Mouse (Mus musculus): ENCODE data around the gene Fut1.
A peak's percentile ranks its signal among the peaks of the same experiment; 100 is the strongest.

Fut1 gene

DNA sequence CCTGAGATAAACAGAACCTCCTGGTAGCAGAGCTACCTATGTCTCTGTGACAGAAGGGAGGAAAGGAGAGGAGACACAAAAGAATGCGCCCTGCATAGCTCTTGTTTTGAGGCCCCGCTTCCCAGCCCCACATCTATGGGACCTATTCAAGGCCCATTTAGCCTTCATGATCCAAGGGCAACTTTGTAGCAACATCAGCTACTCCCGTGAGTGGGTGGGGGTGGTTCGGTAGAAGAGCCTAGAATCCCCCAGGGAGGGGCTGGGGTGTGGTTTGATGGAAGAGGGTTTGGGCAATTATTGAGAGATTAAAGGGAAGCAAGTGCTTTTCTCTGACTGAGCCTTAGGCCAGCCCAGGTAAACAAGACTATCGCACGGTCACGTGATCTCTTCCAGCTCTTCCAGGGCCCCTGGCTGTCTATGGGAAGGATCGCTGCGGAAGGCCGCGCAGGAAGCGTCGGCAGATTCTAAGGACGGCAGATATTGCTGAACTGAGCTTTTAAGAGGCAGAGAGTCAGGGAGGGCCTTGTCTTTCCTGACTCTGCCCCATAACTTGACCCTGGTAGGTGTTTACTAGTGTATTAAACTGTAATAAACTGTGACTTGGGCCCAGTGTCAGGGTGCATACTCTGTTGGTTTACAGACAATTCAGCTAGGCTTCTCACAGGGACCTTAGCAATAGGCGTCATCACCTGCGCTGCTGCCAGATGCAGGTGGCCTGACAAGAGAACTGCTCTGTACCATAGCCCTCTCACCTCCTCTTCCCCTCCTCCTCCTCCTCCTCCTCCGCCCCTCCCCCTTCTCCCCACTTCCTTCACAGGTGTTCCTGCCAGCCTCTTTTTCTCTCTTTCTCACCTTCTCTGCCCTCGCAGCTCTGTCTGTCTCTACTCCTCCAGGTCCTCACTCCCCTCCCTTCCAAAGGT, 17.9 kb upstream of the Fut1 start:
- ATAC-seq (ENCODE audit: low TSS enrichment), result no peak

DNA sequence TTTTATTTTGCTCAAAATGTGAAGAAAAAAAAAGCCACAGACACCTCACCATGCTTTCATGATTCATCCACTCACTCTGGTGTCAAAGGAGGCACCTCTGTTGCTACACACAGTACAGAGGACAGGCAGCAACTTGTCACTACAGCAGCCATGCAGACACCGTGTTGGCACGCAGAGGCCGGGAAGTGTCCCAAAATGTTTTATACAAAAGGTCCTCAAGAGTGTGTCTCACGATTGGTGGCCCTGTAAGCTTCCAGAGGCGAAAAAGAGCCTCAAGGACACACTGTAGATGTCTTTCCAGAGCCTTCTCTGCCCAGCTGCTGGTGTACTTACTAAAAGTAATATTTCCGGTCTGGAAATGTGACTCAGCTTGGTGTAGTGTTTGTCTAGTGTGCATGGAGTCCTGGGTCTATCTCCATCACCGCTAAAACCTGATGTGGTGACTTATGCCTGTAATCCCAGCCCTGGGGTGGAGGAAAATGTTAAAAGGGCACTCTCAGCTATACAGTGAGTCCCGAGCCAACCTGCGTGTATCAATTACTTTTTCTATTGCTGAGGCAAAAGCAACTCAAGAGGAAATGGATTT, 11.3 kb upstream of the Fut1 start:
- ATAC-seq (ENCODE audit: low TSS enrichment), result no peak

DNA sequence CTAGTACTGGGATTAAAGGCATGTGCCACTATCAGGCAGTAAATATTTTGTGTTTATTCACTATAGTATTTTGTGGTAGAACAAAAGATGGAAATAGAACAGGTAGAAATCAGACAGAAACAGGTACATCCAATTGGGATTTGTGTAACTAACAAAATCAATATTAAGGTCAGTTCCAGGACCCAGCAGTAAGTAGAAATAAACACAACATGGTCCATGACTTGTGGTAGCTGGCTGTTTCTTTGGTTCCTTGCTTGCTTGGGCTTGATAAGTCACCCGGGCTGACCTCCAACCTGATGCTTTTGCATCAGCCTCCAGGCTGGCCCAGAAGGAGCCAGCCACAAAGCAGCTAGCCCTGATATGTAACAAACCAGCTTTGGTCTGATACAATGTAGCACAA, 7.6 kb upstream of the Fut1 start:
- no peak for ATAC-seq (ENCODE audit: low TSS enrichment)

DNA sequence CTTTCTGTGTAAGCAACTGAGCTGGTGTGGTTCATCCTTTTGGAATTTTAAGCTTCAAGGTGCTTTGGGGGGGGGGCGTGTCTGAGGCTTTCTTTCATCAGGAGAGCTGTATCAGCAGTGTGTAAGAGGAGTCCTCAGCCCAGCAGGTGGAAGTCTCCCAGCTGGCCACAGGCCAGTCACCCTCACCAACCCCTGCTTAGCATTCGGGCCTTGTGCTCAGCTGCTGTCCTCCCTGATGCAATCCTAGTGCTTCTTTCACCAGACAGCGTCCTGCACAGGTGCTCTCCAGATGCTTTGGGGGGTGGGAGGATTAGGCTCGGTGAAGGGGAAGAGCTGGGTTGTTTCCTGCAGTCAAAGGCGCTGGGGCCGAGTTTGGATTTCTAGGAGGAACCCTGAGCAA, 812 bp upstream of the Fut1 start:
- no peak for ATAC-seq (ENCODE audit: low TSS enrichment)

DNA sequence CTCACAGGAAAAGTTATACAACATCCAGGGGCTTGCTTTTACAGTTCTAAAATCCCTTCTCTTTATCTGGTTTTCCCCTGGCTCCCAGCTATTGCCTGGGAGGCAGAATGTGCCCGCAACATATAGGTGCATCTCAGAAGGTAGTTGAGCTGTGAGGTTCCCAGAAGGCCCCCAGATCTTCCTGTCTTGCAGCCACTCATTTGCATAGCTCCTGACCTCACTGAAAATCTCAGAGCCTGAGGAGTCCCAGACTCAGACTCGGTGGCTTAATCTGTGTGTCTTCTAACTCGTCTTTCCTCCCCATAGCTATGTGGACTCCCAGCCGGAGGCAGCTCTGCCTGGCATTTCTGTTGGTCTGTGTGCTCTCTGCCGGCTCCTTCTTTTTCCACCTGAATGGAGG, 1.2 kb downstream of the Fut1 start:
- no peak for ATAC-seq (ENCODE audit: low TSS enrichment)

DNA sequence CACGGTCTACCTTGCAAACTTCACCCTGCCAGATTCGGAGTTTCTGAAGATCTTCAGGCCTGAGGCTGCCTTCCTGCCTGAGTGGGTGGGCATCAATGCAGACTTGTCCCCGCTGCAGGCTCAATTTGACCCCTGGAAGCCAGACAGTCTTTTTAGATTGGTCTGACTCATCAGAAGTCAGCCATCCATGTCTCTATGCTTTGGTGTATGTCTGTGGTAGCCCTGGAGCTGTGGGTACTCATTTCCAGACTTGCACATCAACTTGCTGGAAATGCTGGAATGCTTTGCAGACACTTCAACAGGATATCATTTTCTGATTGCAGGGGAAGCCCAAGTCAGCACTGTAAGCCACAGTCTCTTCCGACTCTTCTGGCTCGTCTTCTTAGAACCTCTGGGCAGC, 2.5 kb downstream of the Fut1 start:
- ATAC-seq (ENCODE audit: low TSS enrichment), result no peak

DNA sequence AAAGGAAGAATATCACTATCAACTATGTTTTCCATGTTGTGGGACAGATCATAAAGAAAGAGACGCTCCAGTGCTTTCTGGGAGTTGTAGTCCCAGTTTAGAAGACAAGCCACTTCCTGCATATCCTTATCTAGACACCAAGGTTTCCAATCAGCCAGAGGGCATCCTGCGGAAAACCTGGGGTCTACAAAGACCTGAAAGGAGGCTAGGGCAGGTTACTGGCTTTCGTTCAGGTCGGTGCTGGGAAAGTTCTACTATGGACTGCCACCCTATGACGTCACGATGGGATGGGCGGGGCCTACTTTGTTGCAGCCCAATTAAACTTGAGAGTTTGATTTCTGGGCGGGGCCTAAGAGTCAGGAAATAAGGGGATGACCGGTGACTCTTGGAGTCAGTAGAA, 4.4 kb downstream of the Fut1 start, which contains the start of gene Izumo1:
TSS of gene Izumo1 (plus strand) at position 369 of the 400 bp plus-strand sequence.
- ATAC-seq (ENCODE audit: low TSS enrichment), result no peak

DNA sequence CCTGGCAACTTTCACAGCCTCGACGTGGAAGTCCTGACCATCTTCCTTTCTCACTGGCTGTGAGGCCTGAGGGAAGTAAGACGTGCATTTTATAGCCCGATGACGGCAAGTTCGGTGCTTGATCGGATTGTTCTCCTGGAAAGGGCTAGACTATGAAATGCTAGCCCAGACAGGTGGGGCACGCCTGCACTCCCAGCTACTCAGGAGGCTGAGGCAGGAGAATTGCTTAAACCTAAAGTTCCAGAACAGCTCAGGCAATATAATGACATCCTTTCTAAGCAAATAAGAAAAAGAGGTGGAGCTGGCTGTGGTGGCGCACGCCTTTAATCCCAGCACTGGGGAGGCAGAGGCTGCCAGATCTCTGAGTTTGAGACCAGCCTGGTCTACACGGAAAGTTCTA, 6.4 kb downstream of the Fut1 start:
- no peak for ATAC-seq (ENCODE audit: low TSS enrichment)

DNA sequence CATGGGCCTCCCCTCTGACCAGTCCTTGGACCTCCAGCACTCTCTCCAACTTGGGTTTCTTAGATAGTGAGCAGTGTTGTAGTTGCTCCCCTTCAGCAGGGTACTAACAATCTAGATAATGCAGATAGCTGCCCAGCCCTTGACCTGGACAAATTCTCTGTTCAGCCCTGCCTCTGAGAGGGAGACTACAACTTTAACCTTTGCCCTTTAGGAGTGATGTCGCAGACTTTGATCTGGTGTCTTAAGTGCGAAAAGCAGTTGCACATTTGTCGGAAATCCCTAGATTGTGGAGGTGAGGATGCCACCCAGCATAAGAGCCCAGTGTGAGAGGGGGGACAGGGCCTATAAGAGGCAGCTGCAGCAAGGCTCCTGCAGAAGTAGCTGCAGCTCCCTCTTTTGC, 7.6 kb downstream of the Fut1 start:
- no peak for ATAC-seq (ENCODE audit: low TSS enrichment)

DNA sequence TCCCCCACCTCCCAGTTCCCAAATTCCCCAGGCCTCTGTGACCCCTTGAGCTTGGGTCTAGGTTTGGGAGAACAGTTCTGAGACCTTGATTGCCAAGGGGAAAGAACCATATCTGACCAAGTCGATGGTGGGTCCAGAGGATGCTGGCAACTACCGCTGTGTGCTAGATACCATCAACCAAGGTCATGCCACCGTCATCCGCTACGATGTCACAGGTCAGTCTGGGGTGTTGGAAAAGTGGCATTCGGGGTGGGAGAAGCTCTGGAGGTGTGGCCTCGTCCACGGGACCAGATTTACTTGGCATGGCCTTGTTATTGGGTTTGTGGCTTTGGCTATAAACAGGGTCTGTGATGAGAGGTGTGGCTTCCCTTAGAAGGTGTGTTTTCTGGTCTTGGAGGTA, 8.4 kb downstream of the Fut1 start:
- ATAC-seq (ENCODE audit: low TSS enrichment), result no peak

DNA sequence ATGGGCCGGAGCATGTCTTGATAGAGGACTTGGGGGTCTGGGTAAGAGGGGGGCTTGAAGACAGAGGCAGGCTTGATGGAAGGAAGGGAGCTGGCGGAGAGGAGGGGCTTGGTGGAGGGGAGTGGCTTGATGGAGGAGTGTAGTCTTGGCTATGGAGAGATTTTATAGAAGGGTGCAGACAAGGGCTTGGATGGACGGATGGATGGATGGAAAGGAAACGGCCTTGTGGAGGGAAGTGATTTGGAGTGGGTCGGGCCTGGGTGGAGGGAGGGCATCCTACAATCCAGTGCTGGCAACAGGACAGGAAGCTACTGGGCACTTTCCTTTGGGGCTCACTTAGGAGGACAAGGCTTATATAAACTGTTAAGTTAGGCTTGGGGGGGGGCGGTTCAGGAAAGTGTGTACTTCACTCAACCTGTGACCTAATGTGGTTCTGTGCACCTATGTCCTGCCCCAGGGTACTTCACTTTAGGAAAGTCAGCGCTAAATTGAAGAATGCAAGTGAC, 9.5 kb downstream of the Fut1 start:
- ATAC-seq (ENCODE audit: low TSS enrichment), result no peak

DNA sequence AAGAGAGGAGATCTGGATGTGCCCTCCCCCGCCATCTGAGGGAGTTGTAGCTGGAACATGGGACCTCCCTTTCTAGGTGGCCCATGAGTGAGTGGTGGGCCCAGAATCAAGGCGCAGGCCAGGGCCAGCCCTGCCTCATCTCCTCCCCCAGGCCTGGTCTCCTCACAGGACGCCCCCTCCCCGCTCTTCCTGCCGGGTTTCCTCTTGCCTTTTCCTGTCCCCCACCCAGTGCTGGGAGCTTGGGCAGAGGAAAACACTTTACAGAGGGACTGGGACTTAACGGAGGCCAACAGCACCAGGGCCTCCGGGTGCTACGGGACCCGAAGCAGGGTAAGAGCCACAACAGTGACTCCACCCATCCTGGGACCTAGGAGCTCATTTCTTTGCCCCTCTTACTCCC, 10.2 kb downstream of the Fut1 start, which contains the start of gene Rasip1:
TSS of gene Rasip1 (plus strand) at position 228 of the 400 bp plus-strand sequence.
- no peak for ATAC-seq (ENCODE audit: low TSS enrichment)

DNA sequence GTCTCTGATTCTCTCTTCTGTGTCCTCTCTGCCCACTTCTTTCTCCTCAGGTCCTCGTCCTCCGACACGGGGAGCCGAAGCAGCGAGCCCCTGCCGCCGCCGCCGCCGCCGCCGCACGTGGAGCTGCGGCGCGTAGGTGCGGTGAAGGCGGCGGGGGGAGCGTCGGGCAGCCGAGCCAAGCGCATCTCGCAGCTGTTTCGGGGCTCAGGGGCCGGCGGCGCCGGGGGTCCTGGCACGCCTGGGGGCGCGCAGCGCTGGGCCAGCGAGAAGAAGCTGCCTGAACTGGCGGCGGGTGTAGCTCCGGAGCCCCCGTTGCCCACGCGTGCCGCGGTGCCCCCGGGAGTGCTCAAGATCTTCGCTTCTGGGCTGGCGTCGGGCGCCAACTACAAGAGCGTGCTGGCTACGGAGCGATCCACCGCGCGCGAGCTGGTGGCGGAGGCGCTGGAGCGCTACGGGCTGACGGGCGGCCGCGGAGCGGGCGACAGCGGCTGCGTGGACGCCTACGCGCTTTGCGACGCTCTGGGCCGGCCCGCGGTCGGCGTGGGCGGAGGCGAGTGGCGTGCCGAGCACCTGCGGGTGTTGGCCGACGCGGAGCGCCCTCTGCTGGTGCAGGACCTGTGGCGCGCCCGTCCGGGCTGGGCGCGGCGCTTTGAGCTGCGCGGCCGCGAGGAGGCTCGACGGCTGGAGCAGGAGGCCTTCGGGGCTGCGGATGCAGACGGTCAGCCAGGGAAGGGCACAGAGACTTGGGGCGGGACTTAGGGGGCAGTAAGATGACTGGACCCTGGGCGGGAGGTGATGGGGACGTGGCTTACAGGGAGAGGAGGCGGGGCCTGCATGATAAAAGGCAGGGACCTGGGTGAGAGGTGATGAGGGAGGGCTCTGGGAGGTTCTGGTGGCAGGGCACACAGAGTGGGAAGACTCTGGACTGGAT, 11.5 kb downstream of the Fut1 start:
- peak; percentile 68; the same call in 1 of the 2 replicates for ATAC-seq (ENCODE audit: low TSS enrichment)

DNA sequence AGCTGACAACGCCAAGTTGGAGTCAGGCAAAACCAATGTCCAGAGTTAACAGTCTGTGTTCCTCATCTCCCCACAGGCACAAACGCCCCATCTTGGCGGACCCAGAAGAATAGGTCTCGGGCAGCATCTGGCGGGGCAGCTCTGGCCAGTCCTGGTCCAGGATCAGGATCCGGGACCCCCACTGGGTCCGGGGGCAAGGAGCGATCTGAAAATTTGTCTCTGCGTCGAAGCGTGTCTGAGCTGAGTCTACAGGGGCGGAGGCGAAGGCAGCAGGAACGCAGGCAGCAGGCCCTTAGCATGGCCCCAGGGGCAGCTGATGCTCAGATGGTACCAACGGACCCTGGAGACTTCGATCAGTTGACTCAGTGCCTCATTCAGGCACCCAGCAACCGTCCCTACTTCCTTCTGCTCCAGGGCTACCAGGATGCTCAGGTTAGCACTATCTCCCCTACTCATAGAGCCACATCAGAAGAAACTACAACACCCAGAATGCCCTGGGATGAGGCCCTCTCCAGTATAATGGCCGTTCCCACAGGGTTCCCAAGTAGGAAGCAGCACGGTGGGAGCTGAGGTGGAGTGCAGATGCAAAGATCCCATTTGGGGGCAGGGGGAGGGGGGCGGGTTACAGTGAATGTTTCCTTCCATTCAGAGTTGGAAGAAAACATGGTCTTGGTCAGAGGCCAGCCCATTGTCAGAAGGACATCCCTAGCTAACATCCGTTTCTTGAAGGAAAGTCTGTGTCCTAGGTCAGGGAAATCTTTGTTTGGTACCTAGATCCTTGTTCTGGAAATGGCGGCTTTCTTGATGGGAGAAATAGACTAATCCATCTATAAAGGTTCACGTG, 13.2 kb downstream of the Fut1 start:
- no peak for ATAC-seq (ENCODE audit: low TSS enrichment)

DNA sequence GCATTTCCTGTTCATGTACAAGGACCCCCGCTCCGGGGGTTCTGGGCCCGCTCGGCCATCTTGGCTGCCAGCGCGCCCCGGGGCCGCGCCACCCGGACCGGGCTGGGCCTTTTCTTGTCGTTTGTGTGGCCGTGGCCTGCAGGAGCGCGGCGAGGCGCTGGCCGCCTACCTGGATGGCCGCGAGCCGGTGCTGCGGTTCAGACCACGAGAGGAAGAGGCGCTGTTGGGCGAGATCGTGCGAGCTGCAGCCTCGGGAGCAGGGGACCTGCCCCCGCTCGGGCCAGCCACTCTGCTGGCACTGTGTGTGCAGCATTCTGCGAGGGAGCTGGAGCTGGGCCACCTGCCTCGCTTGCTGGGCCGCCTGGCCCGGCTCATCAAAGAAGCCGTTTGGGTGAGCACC, 15.4 kb downstream of the Fut1 start:
- 0 out of 2 replicates have a peak, but pooled peaks have one; percentile 31 for ATAC-seq (ENCODE audit: low TSS enrichment)

DNA sequence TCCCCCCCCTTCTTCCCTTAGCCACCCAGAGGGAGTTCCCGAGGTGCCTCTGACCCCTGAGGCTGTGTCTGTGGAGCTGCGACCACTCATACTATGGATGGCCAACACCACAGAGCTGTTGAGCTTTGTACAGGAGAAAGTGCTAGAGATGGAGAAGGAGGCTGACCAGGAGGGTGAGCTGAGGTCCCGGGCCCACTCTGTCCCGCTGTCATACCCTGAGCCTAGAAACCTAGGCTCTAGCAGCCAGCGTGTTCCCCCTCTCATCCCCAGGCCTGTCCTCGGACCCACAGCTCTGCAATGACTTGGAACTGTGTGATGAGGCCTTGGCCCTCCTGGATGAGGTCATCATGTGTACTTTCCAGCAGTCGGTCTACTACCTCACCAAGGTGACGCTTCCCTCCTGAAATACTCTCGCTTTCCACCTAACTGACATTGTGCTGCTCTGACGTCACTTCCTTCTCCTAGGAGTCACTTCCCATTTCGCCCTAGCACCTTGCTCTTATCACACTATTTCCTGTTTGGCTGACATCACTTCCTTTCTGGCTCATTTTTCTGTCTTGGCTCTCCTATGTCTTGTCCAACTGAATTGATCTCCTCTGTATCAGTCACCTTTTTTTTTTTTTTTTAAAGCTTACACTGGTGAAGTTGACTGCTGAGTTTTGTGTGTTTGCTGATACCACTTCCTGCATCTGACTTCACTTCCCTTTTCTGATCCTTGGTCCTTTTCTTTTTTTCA, 18.0 kb downstream of the Fut1 start:
- ATAC-seq (ENCODE audit: low TSS enrichment), result no peak

DNA sequence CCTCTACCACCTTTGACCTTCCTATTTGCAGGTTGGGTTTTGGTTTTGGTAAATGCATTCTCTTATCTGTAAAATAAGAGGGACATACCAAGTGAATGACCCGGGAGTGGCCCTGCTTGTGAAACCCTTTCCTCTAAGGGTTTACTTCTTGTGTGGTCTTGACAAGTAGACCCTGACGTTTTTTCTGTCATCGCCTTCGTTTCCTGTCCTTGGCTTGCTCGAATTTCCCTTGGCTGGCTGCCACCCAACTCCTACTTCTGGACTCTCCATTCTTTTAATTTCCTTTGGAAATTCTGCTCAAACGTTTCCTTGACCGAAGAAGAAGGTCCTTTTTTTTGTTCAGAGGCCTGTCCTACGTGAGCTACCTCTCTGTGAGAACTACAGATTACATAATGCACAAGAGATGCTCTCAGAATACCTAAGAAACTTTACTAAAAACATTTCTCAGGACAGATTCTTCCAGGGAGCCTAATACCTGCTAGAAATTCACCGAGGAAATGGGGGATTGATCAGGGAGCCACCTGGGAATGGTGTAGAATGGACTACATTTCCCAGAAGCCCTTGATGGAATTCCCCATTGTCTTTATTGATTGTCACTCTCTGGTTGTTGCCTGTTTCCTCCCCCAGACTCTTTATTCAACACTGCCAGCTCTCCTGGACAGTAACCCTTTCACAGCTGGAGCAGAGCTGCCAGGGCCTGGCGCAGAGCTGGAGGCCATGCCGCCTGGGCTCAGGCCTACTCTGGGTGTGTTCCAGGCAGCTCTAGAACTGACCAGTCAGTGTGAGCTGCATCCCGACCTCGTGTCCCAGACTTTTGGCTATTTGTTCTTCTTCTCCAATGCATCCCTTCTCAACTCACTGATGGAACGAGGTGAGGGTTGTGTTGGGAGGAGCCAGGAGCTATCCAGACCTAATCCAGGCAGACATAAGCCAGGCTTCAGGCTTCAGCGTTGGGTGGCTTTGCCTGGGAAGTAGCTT, 18.9 kb downstream of the Fut1 start:
- ATAC-seq (ENCODE audit: low TSS enrichment), result no peak

DNA sequence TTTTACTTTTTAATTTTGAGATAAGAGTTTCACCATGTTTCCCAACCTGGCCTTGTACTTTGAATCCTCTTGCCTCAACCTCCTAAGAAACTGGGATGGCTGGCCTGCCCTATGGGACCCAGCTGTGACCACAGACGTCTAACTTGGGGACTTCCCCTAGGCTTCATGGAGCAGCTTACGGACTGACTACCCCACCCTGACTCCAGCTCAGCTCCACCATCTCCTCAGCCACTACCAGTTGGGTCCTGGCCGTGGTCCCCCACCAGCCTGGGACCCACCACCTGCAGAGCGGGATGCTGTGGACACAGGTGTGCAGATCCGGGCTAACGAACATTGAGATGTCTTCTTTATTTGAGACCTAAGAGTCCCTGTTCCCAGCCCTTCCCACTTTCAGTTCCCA, 20.6 kb downstream of the Fut1 start:
- no peak for ATAC-seq (ENCODE audit: low TSS enrichment)

All from frontal cortex, adult (tissue).